Mouse (Mus musculus): ENCODE data around the gene Nipsnap3a. TPM values are rescaled to one million over a fixed set of nuclear protein-coding genes. Genes with fewer than 3 reads are reported as not detected.

Nipsnap3a gene
- polyA plus RNA-seq, 1 experiment, result not detected

GRCm38 (mm10) chr4:53018392-53018791 is 29.3 kb downstream of the Nipsnap3a start:
- Histone ChIP-seq H3K4me3 (ENCODE audit: extremely low read depth, insufficient read depth, insufficient read length) (no peak overlapping the region), H3K27me3 (ENCODE audit: control insufficient read depth, insufficient read depth, low read length) (no peaks in the 10 kb centered on the region), H3K27ac (ENCODE audit: insufficient read depth, low read length) (no peak overlapping the region), H3K36me3 (ENCODE audit: control insufficient read depth, insufficient read depth, low read length) (peaks cover 22% of the 10 kb centered on the region), H3K4me1 (ENCODE audit: control insufficient read depth, insufficient read depth, insufficient read length) (no peaks in the 10 kb centered on the region)
- 91% methylated on average over 1 of the region's 1 CpGs for WGBS
- TF ChIP-seq POLR2A (IDR thresholded peaks at IDR 0.05; ENCODE audit: low read depth, low read length) (no peak), CTCF (IDR thresholded peaks at IDR 0.05; ENCODE audit: extremely low read depth, insufficient read depth, insufficient read length, insufficient replicate concordance) (no peak)
- no peak for DNase-seq (ENCODE audit: low read depth in 1 of 2, low spot score in 2 of 2)

GRCm38 (mm10) chr4:53023189-53023925 is 34.3 kb downstream of the Nipsnap3a start:
- H3K27me3 ChIP-seq (ENCODE audit: control insufficient read depth, insufficient read depth, low read length), result no peaks in the 10 kb centered on the region
- H3K4me1 ChIP-seq (ENCODE audit: control insufficient read depth, insufficient read depth, insufficient read length), result no peaks in the 10 kb centered on the region
- DNase-seq (ENCODE audit: low read depth in 1 of 2, low spot score in 2 of 2), result no peak
- TF ChIP-seq CTCF (IDR thresholded peaks at IDR 0.05; ENCODE audit: extremely low read depth, insufficient read depth, insufficient read length, insufficient replicate concordance) (no peak), POLR2A (IDR thresholded peaks at IDR 0.05; ENCODE audit: low read depth, low read length) (no peak)
- WGBS, result 95% methylated on average over 14 of the region's 14 CpGs
- H3K4me3 ChIP-seq (ENCODE audit: extremely low read depth, insufficient read depth, insufficient read length), result no peak overlapping the region
- no peak overlapping the region for H3K27ac ChIP-seq (ENCODE audit: insufficient read depth, low read length)
- H3K36me3 ChIP-seq (ENCODE audit: control insufficient read depth, insufficient read depth, low read length), result peaks cover 14% of the 10 kb centered on the region

- DNase-seq (ENCODE audit: low read depth in 1 of 2, low spot score in 2 of 2), result no peak
- TF ChIP-seq CTCF (IDR thresholded peaks at IDR 0.05; ENCODE audit: extremely low read depth, insufficient read depth, insufficient read length, insufficient replicate concordance) (no peak), POLR2A (IDR thresholded peaks at IDR 0.05; ENCODE audit: low read depth, low read length) (no peak)
- Histone ChIP-seq H3K4me1 (ENCODE audit: control insufficient read depth, insufficient read depth, insufficient read length) (no peaks in the 10 kb centered on the region), H3K27ac (ENCODE audit: insufficient read depth, low read length) (no peak overlapping the region), H3K36me3 (ENCODE audit: control insufficient read depth, insufficient read depth, low read length) (peaks cover 14% of the 10 kb centered on the region), H3K4me3 (ENCODE audit: extremely low read depth, insufficient read depth, insufficient read length) (no peak overlapping the region), H3K27me3 (ENCODE audit: control insufficient read depth, insufficient read depth, low read length) (no peaks in the 10 kb centered on the region)
- 88% methylated on average over 4 of the region's 4 CpGs for WGBS
These were observed 35.3 kb downstream of the Nipsnap3a start for GRCm38 (mm10) chr4:53024397-53024796.

DNA sequence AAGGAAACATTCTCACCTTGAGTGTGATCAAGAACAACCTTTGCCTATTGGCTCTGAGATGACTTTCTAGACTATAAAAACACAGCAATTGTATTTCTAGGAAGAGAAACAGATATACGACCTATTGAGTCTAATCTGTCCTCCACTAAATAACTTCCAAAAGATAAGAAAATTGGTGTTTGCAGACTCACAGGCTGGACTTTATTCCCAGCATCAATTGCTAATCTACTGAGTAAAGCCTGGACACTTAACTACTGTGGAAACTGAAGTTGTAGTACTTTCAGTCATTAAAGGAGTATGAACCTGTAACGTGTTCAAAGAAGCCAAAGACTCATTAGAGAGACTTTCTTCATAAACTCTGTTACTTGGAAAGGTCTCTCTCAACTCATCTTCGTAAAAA is 38.7 kb downstream of the Nipsnap3a start:
- Histone ChIP-seq H3K4me3 (ENCODE audit: extremely low read depth, insufficient read depth, insufficient read length) (no peak overlapping the region), H3K27me3 (ENCODE audit: control insufficient read depth, insufficient read depth, low read length) (no peaks in the 10 kb centered on the region), H3K4me1 (ENCODE audit: control insufficient read depth, insufficient read depth, insufficient read length) (no peaks in the 10 kb centered on the region), H3K27ac (ENCODE audit: insufficient read depth, low read length) (no peak overlapping the region), H3K36me3 (ENCODE audit: control insufficient read depth, insufficient read depth, low read length) (peaks cover 12% of the 10 kb centered on the region; the same call in 1 of the 2 replicates)
- 87% methylated on average over 3 of the region's 3 CpGs for WGBS
- TF ChIP-seq CTCF (IDR thresholded peaks at IDR 0.05; ENCODE audit: extremely low read depth, insufficient read depth, insufficient read length, insufficient replicate concordance) (no peak), POLR2A (IDR thresholded peaks at IDR 0.05; ENCODE audit: low read depth, low read length) (no peak)
- no peak for DNase-seq (ENCODE audit: low read depth in 1 of 2, low spot score in 2 of 2)

- no peaks in the 10 kb centered on the region for H3K27me3 ChIP-seq (ENCODE audit: control insufficient read depth, insufficient read depth, low read length)
- no peak for TF ChIP-seq CTCF (IDR thresholded peaks at IDR 0.05; ENCODE audit: extremely low read depth, insufficient read depth, insufficient read length, insufficient replicate concordance)
- TF ChIP-seq POLR2A (IDR thresholded peaks at IDR 0.05; ENCODE audit: low read depth, low read length), result no peak
- H3K4me3 ChIP-seq (ENCODE audit: extremely low read depth, insufficient read depth, insufficient read length), result no peak overlapping the region
- 62% methylated on average over 8 of the region's 8 CpGs for WGBS
- no peak overlapping the region for H3K27ac ChIP-seq (ENCODE audit: insufficient read depth, low read length)
- no peaks in the 10 kb centered on the region for H3K4me1 ChIP-seq (ENCODE audit: control insufficient read depth, insufficient read depth, insufficient read length)
- peaks cover 17% of the 10 kb centered on the region for H3K36me3 ChIP-seq (ENCODE audit: control insufficient read depth, insufficient read depth, low read length)
- DNase-seq (ENCODE audit: low read depth in 1 of 2, low spot score in 2 of 2), result no peak
These were observed 41.4 kb downstream of the Nipsnap3a start for GRCm38 (mm10) chr4:53030326-53030948.

DNA sequence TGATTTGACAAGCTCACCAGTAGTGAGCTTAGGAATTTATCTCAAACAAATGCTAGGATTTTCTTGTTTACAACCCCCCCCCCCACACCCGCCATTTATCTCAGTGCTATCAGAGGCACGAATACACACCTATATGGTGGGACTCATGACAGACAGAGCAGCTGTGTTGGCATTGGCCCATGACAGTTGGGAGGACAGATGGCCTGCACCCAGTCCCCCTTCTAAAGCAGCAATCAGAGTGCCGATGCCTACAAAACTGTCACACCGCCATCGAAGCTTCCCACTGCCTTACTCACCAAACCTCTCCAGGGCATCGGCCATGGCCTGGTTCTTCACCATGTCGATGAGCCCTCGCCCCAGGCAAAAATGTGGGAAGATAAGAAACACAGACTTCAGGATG is 54.7 kb downstream of the Nipsnap3a start:
- H3K4me3 ChIP-seq (ENCODE audit: extremely low read depth, insufficient read depth, insufficient read length), result no peak overlapping the region
- H3K27ac ChIP-seq (ENCODE audit: insufficient read depth, low read length), result no peak overlapping the region
- DNase-seq (ENCODE audit: low read depth in 1 of 2, low spot score in 2 of 2), result no peak
- H3K36me3 ChIP-seq (ENCODE audit: control insufficient read depth, insufficient read depth, low read length), result peaks cover 51% of the 10 kb centered on the region
- no peak for TF ChIP-seq CTCF (IDR thresholded peaks at IDR 0.05; ENCODE audit: extremely low read depth, insufficient read depth, insufficient read length, insufficient replicate concordance)
- TF ChIP-seq POLR2A (IDR thresholded peaks at IDR 0.05; ENCODE audit: low read depth, low read length), result no peak
- no peaks in the 10 kb centered on the region for H3K27me3 ChIP-seq (ENCODE audit: control insufficient read depth, insufficient read depth, low read length)
- WGBS, result 90% methylated on average over 8 of the region's 8 CpGs
- no peaks in the 10 kb centered on the region for H3K4me1 ChIP-seq (ENCODE audit: control insufficient read depth, insufficient read depth, insufficient read length)

DNA sequence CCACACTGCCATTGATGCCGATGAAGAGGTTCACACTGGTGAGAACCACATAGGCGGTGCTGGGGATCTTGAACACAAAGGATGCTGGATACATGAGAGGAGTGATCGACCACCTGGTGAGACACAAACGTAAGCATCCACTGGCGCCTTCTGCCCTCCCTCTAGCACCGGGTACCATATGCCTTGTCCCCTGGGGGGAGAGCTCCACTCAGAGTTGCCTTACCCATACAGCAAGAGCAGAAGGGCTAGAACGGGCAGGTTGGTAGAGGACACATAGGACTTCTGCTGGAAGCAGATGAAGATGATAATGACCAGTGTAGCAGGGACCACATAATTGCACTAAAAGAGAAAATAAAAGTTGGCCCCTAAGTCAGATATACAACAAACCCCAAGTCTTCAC is 56.7 kb downstream of the Nipsnap3a start:
- TF ChIP-seq CTCF (IDR thresholded peaks at IDR 0.05; ENCODE audit: extremely low read depth, insufficient read depth, insufficient read length, insufficient replicate concordance) (no peak), POLR2A (IDR thresholded peaks at IDR 0.05; ENCODE audit: low read depth, low read length) (no peak)
- no peaks in the 10 kb centered on the region for H3K4me1 ChIP-seq (ENCODE audit: control insufficient read depth, insufficient read depth, insufficient read length)
- DNase-seq (ENCODE audit: low read depth in 1 of 2, low spot score in 2 of 2), result no peak
- no peak overlapping the region for H3K4me3 ChIP-seq (ENCODE audit: extremely low read depth, insufficient read depth, insufficient read length)
- 90% methylated on average over 7 of the region's 7 CpGs for WGBS
- no peak overlapping the region for H3K27ac ChIP-seq (ENCODE audit: insufficient read depth, low read length)
- peaks cover 48% of the 10 kb centered on the region for H3K36me3 ChIP-seq (ENCODE audit: control insufficient read depth, insufficient read depth, low read length)
- no peaks in the 10 kb centered on the region for H3K27me3 ChIP-seq (ENCODE audit: control insufficient read depth, insufficient read depth, low read length)

Measured in spleen, adult 2 months (tissue).